Mouse (Mus musculus) CH12.LX (cell line): Measurements from ENCODE around the gene Slc35f6. TPM values are rescaled to one million over a fixed set of nuclear protein-coding genes. Genes with fewer than 3 reads are reported as not detected.

ENCODE experiments used
- DNase-seq: peaks from one replicate; pipeline ENCODE4 v3.0.0-alpha.2; 2013; ENCODE audit errors: extremely low read depth
- H3K27ac ChIP-seq: 2 replicates; pipeline ENCODE4 v1.5.1; 2012; ENCODE audit warnings: low read depth, mild to moderate bottlenecking, control low read depth, moderate library complexity; ENCODE audit not compliant: insufficient read depth
- H3K27me3 ChIP-seq: replicated peaks from 2 replicates; pipeline ENCODE3; 2012; ENCODE audit warnings: inconsistent platforms
- H3K36me3 ChIP-seq, 2 experiments: replicated peaks in 1 of 2; 2 replicates each; pipeline versions ENCODE3 to v1.6.1; 2012; ENCODE audit warnings: inconsistent platforms in 1 of 2, low read length in 1 of 2, mild to moderate bottlenecking in 1 of 2, mixed read lengths in 1 of 2, moderate library complexity in 1 of 2; ENCODE audit not compliant: control insufficient read depth in 1 of 2, insufficient read depth in 1 of 2
- H3K4me1 ChIP-seq, 2 experiments: 2 replicates each; pipeline ENCODE4 v1.6.1; 2012; ENCODE audit warnings: inconsistent platforms in 1 of 2, moderate library complexity in 1 of 2; ENCODE audit not compliant: insufficient read depth in 2 of 2, control insufficient read depth in 1 of 2
- H3K4me2 ChIP-seq: 2 replicates; pipeline ENCODE4 v1.6.1; 2012; ENCODE audit warnings: low read depth, mild to moderate bottlenecking, control low read depth; ENCODE audit not compliant: poor library complexity, insufficient read depth, severe bottlenecking
- H3K4me3 ChIP-seq, 3 experiments: fragments of 150-350 bp in 1 of 3; sonication (generic) in 1 of 3; replicated peaks in 1 of 3; 2 replicates each; pipeline versions ENCODE3 to v1.5.1; 2011 to 2012; ENCODE audit warnings: low read depth in 2 of 3, low read length in 2 of 3, mild to moderate bottlenecking in 2 of 3, moderate library complexity in 2 of 3, control low read depth in 1 of 3, improper control_type of control experiment in 1 of 3, inconsistent platforms in 1 of 3, mixed read lengths in 1 of 3; ENCODE audit not compliant: poor library complexity in 1 of 3
- H3K79me2 ChIP-seq: replicated peaks from 2 replicates; pipeline ENCODE4 v1.6.1; 2012; ENCODE audit warnings: mild to moderate bottlenecking, moderate library complexity; ENCODE audit not compliant: control insufficient read depth, poor library complexity, insufficient read depth, severe bottlenecking; ENCODE audit errors: extremely low read depth
- H3K9ac ChIP-seq: 2 replicates; pipeline ENCODE4 v1.6.1; 2012; ENCODE audit warnings: low read depth, mild to moderate bottlenecking, control low read depth, moderate library complexity; ENCODE audit not compliant: insufficient read depth
- H3K9me3 ChIP-seq: replicated peaks from 2 replicates; pipeline ENCODE3; 2012; ENCODE audit warnings: low read length, inconsistent platforms, mixed read lengths
- BHLHE40 ChIP-seq: IDR thresholded peaks from 2 replicates; pipeline ENCODE4 v1.6.1; 2011; ENCODE audit warnings: mild to moderate bottlenecking, low read depth, low read length, improper control_type of control experiment
- CTCF ChIP-seq, 2 experiments: IDR thresholded peaks in 1 of 2; conservative IDR thresholded peaks in 1 of 2; 2 replicates each; pipeline ENCODE4 v1.5.1; 2011 to 2012; ENCODE audit warnings: low read depth in 2 of 2, low read length in 2 of 2, improper control_type of control experiment in 1 of 2, inconsistent platforms in 1 of 2, mild to moderate bottlenecking in 1 of 2, moderate library complexity in 1 of 2
- HCFC1 ChIP-seq: IDR thresholded peaks from 2 replicates; pipeline ENCODE4 v1.6.1; 2012; ENCODE audit warnings: low read depth, mild to moderate bottlenecking, inconsistent platforms, low read length, improper control_type of control experiment
- IRF4 ChIP-seq: IDR thresholded peaks from 2 replicates; pipeline ENCODE4 v1.6.1; 2014; ENCODE audit warnings: low read depth, mild to moderate bottlenecking, inconsistent platforms, low read length, improper control_type of control experiment
- JUND ChIP-seq: conservative IDR thresholded peaks from 2 replicates; pipeline ENCODE4 v1.6.1; 2011; ENCODE audit warnings: low read depth, low read length, improper control_type of control experiment
- MAX ChIP-seq: IDR thresholded peaks from 2 replicates; pipeline ENCODE4 v1.6.1; 2011; ENCODE audit warnings: low read length, improper control_type of control experiment
- MAZ ChIP-seq: IDR thresholded peaks from 2 replicates; pipeline ENCODE4 v1.6.1; 2012; ENCODE audit warnings: low read depth, mild to moderate bottlenecking, inconsistent platforms, low read length, improper control_type of control experiment, moderate library complexity
- MYC ChIP-seq: IDR thresholded peaks from 2 replicates; pipeline ENCODE4 v1.6.1; 2011; ENCODE audit warnings: low read depth, mild to moderate bottlenecking, improper control_type of control experiment, low read length
- NRF1 ChIP-seq: IDR thresholded peaks from 2 replicates; pipeline ENCODE4 v1.6.1; 2014; ENCODE audit warnings: low read depth, mild to moderate bottlenecking, inconsistent platforms, low read length, improper control_type of control experiment, moderate library complexity
- PAX5 ChIP-seq: IDR thresholded peaks from 2 replicates; pipeline ENCODE4 v1.6.1; 2012; ENCODE audit warnings: low read length, inconsistent platforms, mixed read lengths
- POLR2A ChIP-seq: IDR thresholded peaks from 2 replicates; pipeline ENCODE4 v1.6.1; 2011; ENCODE audit warnings: low read depth, mild to moderate bottlenecking, improper control_type of control experiment, low read length
- POLR2AphosphoS2 ChIP-seq: IDR thresholded peaks from 2 replicates; pipeline ENCODE4 v1.6.1; 2011; ENCODE audit warnings: low read depth, low read length, improper control_type of control experiment
- RAD21 ChIP-seq: IDR thresholded peaks from 2 replicates; pipeline ENCODE4 v1.6.1; 2011; ENCODE audit warnings: low read depth, mild to moderate bottlenecking, low read length, improper control_type of control experiment, moderate library complexity
- RCOR1 ChIP-seq: conservative IDR thresholded peaks from 2 replicates; pipeline ENCODE4 v1.6.1; 2012; ENCODE audit warnings: low read depth, mild to moderate bottlenecking, inconsistent platforms, low read length, improper control_type of control experiment
- SIN3A ChIP-seq: IDR thresholded peaks from 2 replicates; pipeline ENCODE4 v1.6.1; 2012; ENCODE audit warnings: low read length, improper control_type of control experiment, inconsistent platforms
- SMC3 ChIP-seq: IDR thresholded peaks from 2 replicates; pipeline ENCODE4 v1.6.1; 2011; ENCODE audit warnings: low read depth, low read length, improper control_type of control experiment
- TBP ChIP-seq: conservative IDR thresholded peaks from 2 replicates; pipeline ENCODE4 v1.6.1; 2011; ENCODE audit warnings: low read depth, low read length, improper control_type of control experiment
- ZC3H11A ChIP-seq: IDR thresholded peaks from 2 replicates; pipeline ENCODE4 v1.6.1; 2012; ENCODE audit warnings: low read depth, mild to moderate bottlenecking, inconsistent platforms, low read length, improper control_type of control experiment
- ZKSCAN1 ChIP-seq: IDR thresholded peaks from 2 replicates; pipeline ENCODE4 v1.6.1; 2012; ENCODE audit warnings: low read depth, inconsistent platforms, low read length, improper control_type of control experiment, borderline replicate concordance
- dilution Hi-C: fragments of 300-500 bp; cut with MboI; formaldehyde crosslinking; loops from 2 replicates; pipeline ENCODE4 v1.14.3; 2020; ENCODE audit warnings: low sequenced_read_pairs; ENCODE audit not compliant: extremely low pct_unique_long_range_greater_than_20kb, extremely low pct_ligation_motif_present
- in situ Hi-C: fragments of 300-500 bp; cut with MboI; formaldehyde crosslinking; loops from 3 replicates; pipeline ENCODE4 v1.14.3; 2019; ENCODE audit warnings: low sequenced_read_pairs, low pct_ligation_motif_present, low pct_unique_long_range_greater_than_20kb, mixed read lengths
- polyA plus RNA-seq: library from polyadenylated mRNA; unstranded; fragments of >175 nt; gene quantifications from 2 replicates; pipeline ENCODE4 v1.2.1, GENCODE M21; 2012; ENCODE audit warnings: low read depth; ENCODE audit not compliant: insufficient read length
- total RNA-seq, 2 experiments: library from RNA; depleted of rRNA; stranded (reverse); fragments of 300-350 nt in 1 of 2; fragments of >200 nt in 1 of 2; gene quantifications; 2 replicates each; pipeline ENCODE4 v1.2.3; 2012 to 2014

The Slc35f6 gene
- total and polyA plus RNA-seq, 3 experiments = 8.9 to 9.5 (median 9.0) TPM

DNA sequence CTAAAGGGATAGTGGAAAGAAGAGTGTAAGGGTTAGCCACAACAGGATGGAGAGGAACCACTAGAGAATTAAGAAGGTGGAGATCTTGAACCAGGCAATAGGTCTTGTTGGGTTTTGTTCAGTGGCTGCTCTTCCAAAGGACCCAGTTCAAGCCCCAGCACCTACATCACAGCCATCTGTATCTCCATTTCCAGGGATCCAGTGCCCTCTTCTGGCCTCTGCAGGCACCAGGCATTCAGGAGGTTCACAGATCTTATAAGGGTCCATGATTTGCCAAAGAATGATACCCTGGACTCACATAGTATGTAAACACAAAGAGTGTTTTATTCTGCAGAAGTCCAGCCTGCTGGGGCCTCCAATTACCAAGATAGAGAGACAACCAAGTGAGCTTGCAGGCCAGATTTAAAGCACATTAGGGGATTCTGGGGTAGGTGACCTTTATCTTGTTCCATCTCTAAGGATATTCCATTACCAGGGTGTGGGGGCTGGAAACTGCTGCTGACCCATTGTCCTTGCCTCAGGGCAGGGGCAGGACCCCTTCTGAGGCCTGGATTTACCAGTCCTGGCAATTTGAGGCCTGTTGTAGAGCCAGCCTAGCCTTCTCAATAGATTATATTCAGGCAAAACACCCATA, 35.4 kb downstream of the Slc35f6 start:
- dilution Hi-C loops = no loop called here
- in situ Hi-C loops = no loop called here
- no peak overlapping the region for H3K4me2 ChIP-seq
- H3K79me2 ChIP-seq = no peaks in the 10 kb centered on the region
- no peaks in the 10 kb centered on the region for H3K9me3 ChIP-seq
- H3K27me3 ChIP-seq = no peaks in the 10 kb centered on the region
- no peak overlapping the region for H3K27ac ChIP-seq
- no peaks in the 10 kb centered on the region for H3K36me3 ChIP-seq
- H3K4me3 ChIP-seq = no peak overlapping the region
- no peak for DNase-seq
- peaks cover 2 to 13% of the 10 kb centered on the region in 2 experiments; a peak in 2 of 4 replicates for H3K4me1 ChIP-seq
- TF ChIP-seq BHLHE40 (no peak), RCOR1 (no peak), MAZ (no peak), JUND (no peak), TBP (no peak), RAD21 (peak; percentile 71), SMC3 (peak; percentile 42), ZC3H11A (no peak), CTCF (conservative IDR thresholded peaks at IDR 0.05 in 1 of 2, IDR thresholded peaks at IDR 0.05 in 1 of 2; ENCODE audit: low read depth in 2 of 2, low read length in 2 of 2) (peak in 1 of 2 experiments; percentile 69; a peak in 2 of 4 replicates), MAX (no peak)
- H3K9ac ChIP-seq = no peak overlapping the region

DNA sequence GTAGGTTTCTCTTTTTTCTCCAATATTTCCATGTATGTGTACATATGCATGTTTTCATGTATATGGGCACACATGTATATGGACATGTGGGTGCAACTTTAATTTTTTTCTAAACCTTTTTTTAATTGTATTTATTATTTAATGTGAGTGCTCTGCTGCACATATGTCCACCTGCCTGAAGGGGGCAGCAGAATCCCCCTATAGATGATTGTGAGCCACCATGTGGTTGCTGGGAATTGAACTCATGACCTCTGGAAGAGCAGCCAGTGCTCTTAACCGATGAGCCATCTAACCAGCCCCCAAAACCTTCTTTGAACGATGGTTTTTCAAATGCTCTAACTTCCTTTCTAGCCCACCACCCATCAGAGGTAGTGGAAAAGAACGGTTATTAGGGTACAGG, 36.3 kb downstream of the Slc35f6 start:
- Histone ChIP-seq H3K4me1 (peaks cover 0 to 9% of the 10 kb centered on the region in 2 experiments; a peak in 2 of 4 replicates), H3K36me3 (no peaks in the 10 kb centered on the region), H3K9me3 (no peaks in the 10 kb centered on the region), H3K27ac (no peak overlapping the region), H3K9ac (no peak overlapping the region), H3K79me2 (no peaks in the 10 kb centered on the region), H3K27me3 (no peaks in the 10 kb centered on the region), H3K4me3 (no peak overlapping the region), H3K4me2 (no peak overlapping the region)
- TF ChIP-seq ZC3H11A (no peak), ZKSCAN1 (no peak), HCFC1 (no peak), JUND (no peak), MAX (no peak), POLR2A (no peak), CTCF (conservative IDR thresholded peaks at IDR 0.05 in 1 of 2, IDR thresholded peaks at IDR 0.05 in 1 of 2; ENCODE audit: low read depth in 2 of 2, low read length in 2 of 2) (peak; percentile 14 to 60; a peak in 2 of 4 replicates), BHLHE40 (no peak), NRF1 (no peak), RAD21 (peak; percentile 11), SIN3A (no peak), IRF4 (no peak), MYC (no peak), PAX5 (no peak), POLR2AphosphoS2 (no peak)
- in situ Hi-C loops = no loop called here
- dilution Hi-C loops = no loop called here
- DNase-seq = no peak
